Mouse (Mus musculus): ENCODE results near the gene Hdac6. TPM values are rescaled to one million over a fixed set of nuclear protein-coding genes. Genes with fewer than 3 reads are reported as not detected.

Hdac6 gene
- polyA plus RNA-seq (2014; fragmentation: Nextera tagmentation; extraction: Ambion mirVana): 51.6 and 53.6 TPM in 2 replicates

DNA sequence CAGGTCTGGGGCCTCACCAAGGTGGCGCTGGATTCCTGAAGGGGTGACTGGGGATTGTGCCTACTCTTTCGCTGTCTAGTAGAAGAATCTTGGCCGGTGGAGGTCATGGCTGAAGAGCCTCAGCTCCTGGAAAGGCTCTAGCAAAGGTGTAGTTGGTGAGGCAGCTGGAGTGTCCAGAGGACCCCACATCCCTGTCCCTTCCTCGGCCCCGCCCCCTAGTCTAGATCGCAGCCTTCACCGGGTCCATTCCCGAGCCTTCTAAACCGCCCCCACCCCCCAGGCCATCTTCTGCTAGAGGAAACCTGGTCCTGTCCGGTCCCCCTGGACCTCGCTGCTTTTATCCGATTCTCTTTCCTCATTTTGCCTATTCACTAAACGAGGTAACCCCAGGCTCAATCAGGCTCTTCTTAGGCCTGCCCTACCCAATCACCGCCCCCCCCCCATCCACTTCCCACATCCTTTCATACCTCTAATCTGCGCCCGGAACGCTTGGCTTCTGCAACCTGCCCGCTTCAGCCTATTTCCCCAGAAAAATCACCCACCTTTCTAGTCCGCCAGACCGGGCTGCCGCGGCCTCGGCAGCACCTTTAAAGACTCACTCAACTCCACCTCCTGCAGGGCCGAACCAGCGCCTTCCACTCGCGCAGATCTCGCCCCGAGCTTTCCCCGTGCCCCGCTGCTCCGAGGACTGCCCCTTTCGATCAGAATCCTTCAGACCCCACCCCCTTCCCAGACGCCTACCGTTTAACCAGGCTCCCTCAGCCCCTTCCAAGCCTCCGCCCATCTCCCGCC lies at the start of gene Hdac6:
Gene Hdac6, minus strand, starts transcription at position 782 of the 792 bp plus-strand sequence.
- peak within 1 kb of the TSS; percentile 39 for H3K4me2 ChIP-seq (ENCODE audit: low read depth)
- H3K9me3 ChIP-seq (ENCODE audit: control insufficient read depth, low read length): no peaks in the 10 kb centered on the region
- H3K4me1 ChIP-seq (ENCODE audit: control insufficient read depth, insufficient read depth, low read length): no peaks in the 10 kb centered on the region
- peak; percentile 18 for DNase-seq (ENCODE audit: low spot score)
- no peak within 1 kb of the TSS for H3K27ac ChIP-seq (ENCODE audit: low read depth, low read length)
- no peaks in the 10 kb centered on the region for H3K27me3 ChIP-seq (ENCODE audit: control insufficient read depth, insufficient read depth, low read length)
- no peaks in the 10 kb centered on the region for H3K36me3 ChIP-seq (ENCODE audit: control insufficient read depth, insufficient read depth, low read length)
- peak within 1 kb of the TSS; percentile 41 for H3K9ac ChIP-seq (ENCODE audit: low read length)
- H3K4me3 ChIP-seq (ENCODE audit: low read depth, low read length): peak within 1 kb of the TSS; percentile 36
- WGBS: 22% methylated on average over 34 of the region's 37 CpGs
- peak; percentile 98 for ATAC-seq (ENCODE audit: insufficient read depth, low FRiP score, low TSS enrichment)

DNA sequence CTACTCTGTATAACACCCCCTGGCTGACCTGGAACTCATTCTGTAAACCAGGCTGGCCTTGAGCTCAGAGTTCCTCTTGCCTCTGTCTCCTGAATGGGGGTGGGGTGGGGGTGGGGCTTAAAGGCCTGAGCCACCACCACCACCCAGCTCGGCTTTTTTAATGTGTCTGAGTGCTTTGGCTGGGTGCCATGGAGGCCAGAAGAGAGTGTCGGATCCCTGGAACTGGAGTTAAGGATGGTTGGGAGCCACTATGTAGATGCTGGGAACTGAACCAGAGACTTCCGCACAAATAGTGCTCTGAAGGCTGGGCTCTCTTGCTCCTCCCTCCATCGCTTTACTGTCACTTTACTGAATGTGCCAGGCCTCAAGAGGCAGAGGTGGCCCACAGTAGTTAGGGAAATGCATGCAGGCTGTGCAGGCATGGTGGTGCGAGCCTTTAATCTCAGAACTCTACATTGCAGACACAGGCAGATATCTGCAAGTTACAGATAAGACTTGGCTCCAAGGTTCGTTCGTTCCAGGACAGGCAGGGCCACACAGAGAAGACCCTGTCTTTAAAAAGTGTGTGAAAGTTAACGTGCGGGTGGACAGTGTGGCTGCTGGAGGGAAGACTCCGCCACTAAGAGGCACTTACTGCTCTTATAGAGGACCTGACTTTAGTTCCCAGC lies 45.5 kb upstream of the Hdac6 start:
- no peak overlapping the region for H3K4me2 ChIP-seq (ENCODE audit: low read depth)
- no peak overlapping the region for H3K27ac ChIP-seq (ENCODE audit: low read depth, low read length)
- WGBS: 65% methylated on average over 10 of the region's 10 CpGs
- H3K9ac ChIP-seq (ENCODE audit: low read length): no peak overlapping the region
- DNase-seq (ENCODE audit: low spot score) (no peak), ATAC-seq (ENCODE audit: insufficient read depth, low FRiP score, low TSS enrichment) (no peak)
- no peak overlapping the region for H3K4me3 ChIP-seq (ENCODE audit: low read depth, low read length)
- no peaks in the 10 kb centered on the region for H3K36me3 ChIP-seq (ENCODE audit: control insufficient read depth, insufficient read depth, low read length)
- no peaks in the 10 kb centered on the region for H3K27me3 ChIP-seq (ENCODE audit: control insufficient read depth, insufficient read depth, low read length)
- H3K4me1 ChIP-seq (ENCODE audit: control insufficient read depth, insufficient read depth, low read length): no peaks in the 10 kb centered on the region
- H3K9me3 ChIP-seq (ENCODE audit: control insufficient read depth, low read length): no peaks in the 10 kb centered on the region

GRCm38 (mm10) chrX:7992379-7993067 lies 44.8 kb upstream of the Hdac6 start:
- Histone ChIP-seq H3K36me3 (ENCODE audit: control insufficient read depth, insufficient read depth, low read length) (no peaks in the 10 kb centered on the region), H3K27ac (ENCODE audit: low read depth, low read length) (no peak overlapping the region), H3K4me3 (ENCODE audit: low read depth, low read length) (no peak overlapping the region), H3K4me2 (ENCODE audit: low read depth) (no peak overlapping the region), H3K9me3 (ENCODE audit: control insufficient read depth, low read length) (no peaks in the 10 kb centered on the region), H3K27me3 (ENCODE audit: control insufficient read depth, insufficient read depth, low read length) (no peaks in the 10 kb centered on the region), H3K9ac (ENCODE audit: low read length) (no peak overlapping the region), H3K4me1 (ENCODE audit: control insufficient read depth, insufficient read depth, low read length) (no peaks in the 10 kb centered on the region)
- ATAC-seq (ENCODE audit: insufficient read depth, low FRiP score, low TSS enrichment) (no peak), DNase-seq (ENCODE audit: low spot score) (no peak)
- WGBS: 66% methylated on average over 8 of the region's 8 CpGs

GRCm38 (mm10) chrX:7981368-7981767 lies 33.7 kb upstream of the Hdac6 start:
- no peak overlapping the region for H3K9ac ChIP-seq (ENCODE audit: low read length)
- WGBS: 93% methylated on average over 7 of the region's 7 CpGs
- no peak for DNase-seq (ENCODE audit: low spot score)
- H3K4me2 ChIP-seq (ENCODE audit: low read depth): no peak overlapping the region
- ATAC-seq (ENCODE audit: insufficient read depth, low FRiP score, low TSS enrichment): no peak
- H3K4me1 ChIP-seq (ENCODE audit: control insufficient read depth, insufficient read depth, low read length): no peaks in the 10 kb centered on the region
- no peak overlapping the region for H3K4me3 ChIP-seq (ENCODE audit: low read depth, low read length)
- no peaks in the 10 kb centered on the region for H3K9me3 ChIP-seq (ENCODE audit: control insufficient read depth, low read length)
- no peaks in the 10 kb centered on the region for H3K27me3 ChIP-seq (ENCODE audit: control insufficient read depth, insufficient read depth, low read length)
- H3K36me3 ChIP-seq (ENCODE audit: control insufficient read depth, insufficient read depth, low read length): no peaks in the 10 kb centered on the region
- no peak overlapping the region for H3K27ac ChIP-seq (ENCODE audit: low read depth, low read length)

GRCm38 (mm10) chrX:7977892-7978291 lies 30.2 kb upstream of the Hdac6 start, which contains the start of gene Gata1:
Gata1 (minus strand) TSS chrX:7978071.
- no peak for ATAC-seq (ENCODE audit: insufficient read depth, low FRiP score, low TSS enrichment)
- WGBS: 91% methylated on average over 11 of the region's 11 CpGs

GRCm38 (mm10) chrX:7971292-7971691 lies 23.6 kb upstream of the Hdac6 start:
- 82% methylated on average over 4 of the region's 4 CpGs for WGBS
- Histone ChIP-seq H3K36me3 (ENCODE audit: control insufficient read depth, insufficient read depth, low read length) (no peaks in the 10 kb centered on the region), H3K9me3 (ENCODE audit: control insufficient read depth, low read length) (no peaks in the 10 kb centered on the region), H3K27ac (ENCODE audit: low read depth, low read length) (no peak overlapping the region), H3K9ac (ENCODE audit: low read length) (no peak overlapping the region), H3K4me1 (ENCODE audit: control insufficient read depth, insufficient read depth, low read length) (no peaks in the 10 kb centered on the region), H3K27me3 (ENCODE audit: control insufficient read depth, insufficient read depth, low read length) (no peaks in the 10 kb centered on the region), H3K4me3 (ENCODE audit: low read depth, low read length) (no peak overlapping the region), H3K4me2 (ENCODE audit: low read depth) (no peak overlapping the region)
- no peak for DNase-seq (ENCODE audit: low spot score)
- ATAC-seq (ENCODE audit: insufficient read depth, low FRiP score, low TSS enrichment): no peak

More at GRCm38 (mm10) chrX:7977892-7978291, 30.2 kb upstream of the Hdac6 start, which contains the start of gene Gata1:
- no peak within 1 kb of the TSS for H3K9ac ChIP-seq (ENCODE audit: low read length)
- H3K36me3 ChIP-seq (ENCODE audit: control insufficient read depth, insufficient read depth, low read length): no peaks in the 10 kb centered on the region
- H3K27ac ChIP-seq (ENCODE audit: low read depth, low read length): no peak within 1 kb of the TSS
- H3K4me1 ChIP-seq (ENCODE audit: control insufficient read depth, insufficient read depth, low read length): no peaks in the 10 kb centered on the region
- no peak for DNase-seq (ENCODE audit: low spot score)
- no peak within 1 kb of the TSS for H3K4me3 ChIP-seq (ENCODE audit: low read depth, low read length)
- no peak within 1 kb of the TSS for H3K4me2 ChIP-seq (ENCODE audit: low read depth)
- no peaks in the 10 kb centered on the region for H3K9me3 ChIP-seq (ENCODE audit: control insufficient read depth, low read length)
- H3K27me3 ChIP-seq (ENCODE audit: control insufficient read depth, insufficient read depth, low read length): no peaks in the 10 kb centered on the region

- no peaks in the 10 kb centered on the region for H3K4me1 ChIP-seq (ENCODE audit: control insufficient read depth, insufficient read depth, low read length)
- H3K27ac ChIP-seq (ENCODE audit: low read depth, low read length): no peak overlapping the region
- no peak for DNase-seq (ENCODE audit: low spot score)
- no peak overlapping the region for H3K9ac ChIP-seq (ENCODE audit: low read length)
- H3K4me3 ChIP-seq (ENCODE audit: low read depth, low read length): no peak overlapping the region
- no peaks in the 10 kb centered on the region for H3K9me3 ChIP-seq (ENCODE audit: control insufficient read depth, low read length)
- no peak for ATAC-seq (ENCODE audit: insufficient read depth, low FRiP score, low TSS enrichment)
- no peaks in the 10 kb centered on the region for H3K36me3 ChIP-seq (ENCODE audit: control insufficient read depth, insufficient read depth, low read length)
- WGBS: 84% methylated on average over 3 of the region's 3 CpGs
- no peaks in the 10 kb centered on the region for H3K27me3 ChIP-seq (ENCODE audit: control insufficient read depth, insufficient read depth, low read length)
- no peak overlapping the region for H3K4me2 ChIP-seq (ENCODE audit: low read depth)
Measured at GRCm38 (mm10) chrX:7968899-7969298, 21.2 kb upstream of the Hdac6 start.

DNA sequence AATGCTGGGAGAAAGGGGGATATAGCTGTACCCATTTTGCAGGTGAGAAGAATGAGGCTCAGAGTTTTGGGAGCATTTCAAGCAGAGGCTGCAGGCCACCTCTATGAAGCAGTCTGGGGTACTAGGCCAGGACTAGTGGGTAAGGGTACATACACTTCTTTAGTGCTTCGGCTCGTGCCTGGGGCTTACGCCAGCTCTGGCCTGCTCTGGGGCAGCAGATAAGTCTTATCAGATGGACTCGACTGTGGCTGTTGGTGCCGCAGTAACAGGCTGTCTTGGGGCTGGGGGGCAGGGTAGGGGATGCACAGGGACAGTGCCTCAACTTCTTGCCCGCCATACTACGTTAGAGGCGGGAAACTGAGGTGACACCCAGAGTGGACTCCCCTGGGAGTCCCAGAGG lies 20.5 kb upstream of the Hdac6 start:
- Histone ChIP-seq H3K4me3 (ENCODE audit: low read depth, low read length) (no peak overlapping the region), H3K9ac (ENCODE audit: low read length) (no peak overlapping the region), H3K9me3 (ENCODE audit: control insufficient read depth, low read length) (no peaks in the 10 kb centered on the region), H3K4me2 (ENCODE audit: low read depth) (no peak overlapping the region), H3K36me3 (ENCODE audit: control insufficient read depth, insufficient read depth, low read length) (no peaks in the 10 kb centered on the region), H3K27me3 (ENCODE audit: control insufficient read depth, insufficient read depth, low read length) (no peaks in the 10 kb centered on the region), H3K27ac (ENCODE audit: low read depth, low read length) (no peak overlapping the region), H3K4me1 (ENCODE audit: control insufficient read depth, insufficient read depth, low read length) (no peaks in the 10 kb centered on the region)
- DNase-seq (ENCODE audit: low spot score): no peak
- 85% methylated on average over 8 of the region's 8 CpGs for WGBS
- no peak for ATAC-seq (ENCODE audit: insufficient read depth, low FRiP score, low TSS enrichment)

Data from neural tube, embryonic 11.5 days (tissue).